Mouse (Mus musculus): Measurements from ENCODE around the gene Olfr167.
"Not testable (repeated sequence)": the region's sequence is repeated elsewhere in the genome, so short reads cannot be mapped to it uniquely, and the experiment has no call there.

The Olfr167 gene

GRCm38 (mm10) chr16:19522166-19522565, at the start of gene Olfr167:
Gene Olfr167 (minus strand): TSS chr16:19522266.
- in situ Hi-C loops (cut with MboI; ENCODE audit: unreplicated experiment in 2 of 2): no loop called here

DNA sequence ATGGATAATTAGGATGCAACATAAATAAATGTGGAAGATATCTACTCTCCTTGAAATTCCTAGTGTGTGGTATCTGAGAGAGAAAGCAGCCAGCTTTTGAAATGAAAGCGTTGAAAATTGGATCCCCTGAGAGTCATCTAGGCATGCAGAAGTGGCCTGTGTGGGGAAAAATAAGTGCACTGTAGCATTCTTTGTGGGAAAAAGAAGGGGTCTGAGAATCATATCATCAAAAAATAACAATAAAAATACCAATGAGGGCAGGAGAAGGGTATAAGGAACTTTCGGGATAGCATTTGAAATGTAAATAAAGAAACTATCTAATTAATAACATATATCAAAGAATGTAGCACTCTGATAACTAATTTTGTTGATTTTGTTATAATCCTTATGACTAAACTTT, 49.6 kb upstream of the Olfr167 start, which contains the start of gene Olfr169:
Gene Olfr169, minus strand, starts transcription at position 101 of the 400 bp plus-strand sequence.
- in situ Hi-C loops (cut with MboI; ENCODE audit: unreplicated experiment in 2 of 2): not testable (repeated sequence)

GRCm38 (mm10) chr16:19553429-19553828, 31.4 kb upstream of the Olfr167 start:
- in situ Hi-C loops (cut with MboI; ENCODE audit: unreplicated experiment in 2 of 2): not testable (repeated sequence)

DNA sequence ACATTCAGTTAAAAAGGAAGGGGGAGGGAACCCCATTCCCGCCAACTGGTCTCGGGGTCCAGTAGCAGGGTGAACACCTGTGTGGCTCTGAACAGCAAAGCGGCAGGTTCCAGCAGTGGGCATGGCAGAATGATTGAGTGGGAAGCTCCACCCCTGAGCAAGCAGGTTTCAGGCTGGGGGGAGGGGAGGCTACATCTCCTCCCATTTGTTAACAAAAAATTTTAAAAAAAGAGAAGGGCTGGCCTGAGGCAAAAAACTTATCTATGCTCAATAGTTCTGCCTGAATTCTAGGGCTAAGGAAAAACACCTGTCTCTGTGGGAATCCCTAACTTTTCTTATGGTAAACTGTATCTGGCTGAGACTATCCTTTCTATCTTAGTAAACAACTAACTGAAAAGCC, 30.2 kb upstream of the Olfr167 start:
- in situ Hi-C loops (cut with MboI; ENCODE audit: unreplicated experiment in 2 of 2): not testable (repeated sequence)

GRCm38 (mm10) chr16:19535455-19535854, 13.4 kb upstream of the Olfr167 start, which contains the start of gene Olfr168:
Gene Olfr168 (minus strand): TSS chr16:19535555.
- in situ Hi-C loops (cut with MboI; ENCODE audit: unreplicated experiment in 2 of 2): no loop called here

DNA sequence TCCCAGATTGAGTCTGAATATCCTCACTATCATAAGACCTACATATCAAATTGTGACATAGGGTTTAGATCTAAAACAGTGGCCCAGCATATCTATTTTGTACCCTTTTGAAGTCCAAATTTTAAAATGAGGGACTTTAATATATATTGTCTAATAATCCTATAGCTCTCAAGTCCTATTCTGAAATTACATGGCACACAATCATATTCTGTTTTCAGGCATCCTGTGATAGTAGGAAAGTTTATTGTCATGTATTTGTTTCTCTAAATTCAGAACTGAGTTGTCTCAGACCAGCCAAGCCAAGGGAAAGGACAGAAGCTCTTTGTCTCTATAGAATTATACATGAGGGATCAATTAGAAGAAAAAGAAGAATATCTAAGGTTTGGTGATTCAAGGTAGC, 38.7 kb downstream of the Olfr167 start, which contains the start of gene Olfr166:
Gene Olfr166, plus strand, starts transcription at position 301 of the 400 bp plus-strand sequence.
- in situ Hi-C loops (cut with MboI; ENCODE audit: unreplicated experiment in 2 of 2): no loop called here

- in situ Hi-C loops (cut with MboI; ENCODE audit: unreplicated experiment in 2 of 2): no loop called here
Observed at GRCm38 (mm10) chr16:19464365-19464764, 57.7 kb downstream of the Olfr167 start.
